Mouse (Mus musculus): Measurements from ENCODE around the gene Ror2.

Gene Ror2

GRCm38 (mm10) chr13:53233381-53233780 is 52.5 kb downstream of the Ror2 start:
- no peak for DNase-seq (ENCODE audit: low read depth)

GRCm38 (mm10) chr13:53232419-53232818 is 53.5 kb downstream of the Ror2 start:
- no peak for DNase-seq (ENCODE audit: low read depth)

- DNase-seq (ENCODE audit: low read depth), result no peak
These were observed 55.3 kb downstream of the Ror2 start for GRCm38 (mm10) chr13:53230446-53231161.

GRCm38 (mm10) chr13:53227019-53227418 is 58.9 kb downstream of the Ror2 start:
- DNase-seq (ENCODE audit: low read depth), result no peak

- no peak for DNase-seq (ENCODE audit: low read depth)
These were observed 59.5 kb downstream of the Ror2 start for GRCm38 (mm10) chr13:53226461-53226860.

- DNase-seq (ENCODE audit: low read depth), result no peak
These were observed 60.0 kb downstream of the Ror2 start for GRCm38 (mm10) chr13:53225925-53226324.

GRCm38 (mm10) chr13:53221176-53221575 is 64.7 kb downstream of the Ror2 start:
- no peak for DNase-seq (ENCODE audit: low read depth)

GRCm38 (mm10) chr13:53219889-53220288 is 66.0 kb downstream of the Ror2 start:
- no peak for DNase-seq (ENCODE audit: low read depth)

- no peak for DNase-seq (ENCODE audit: low read depth)
These were observed 66.5 kb downstream of the Ror2 start for GRCm38 (mm10) chr13:53219391-53219790.

GRCm38 (mm10) chr13:53217396-53217975 is 68.4 kb downstream of the Ror2 start:
- DNase-seq (ENCODE audit: low read depth), result no peak

GRCm38 (mm10) chr13:53211971-53212733 is 73.8 kb downstream of the Ror2 start:
- peak; percentile 14 for DNase-seq (ENCODE audit: low read depth)

GRCm38 (mm10) chr13:53208556-53208955 is 77.4 kb downstream of the Ror2 start:
- DNase-seq (ENCODE audit: low read depth), result no peak

GRCm38 (mm10) chr13:53205128-53205911 is 80.6 kb downstream of the Ror2 start:
- DNase-seq (ENCODE audit: low read depth), result no peak

GRCm38 (mm10) chr13:53202439-53202830 is 83.5 kb downstream of the Ror2 start:
- DNase-seq (ENCODE audit: low read depth), result no peak

- DNase-seq (ENCODE audit: low read depth), result no peak
These were observed 84.1 kb downstream of the Ror2 start for GRCm38 (mm10) chr13:53201628-53202438.

GRCm38 (mm10) chr13:53200121-53200520 is 85.8 kb downstream of the Ror2 start:
- no peak for DNase-seq (ENCODE audit: low read depth)

- no peak for DNase-seq (ENCODE audit: low read depth)
These were observed 86.7 kb downstream of the Ror2 start for GRCm38 (mm10) chr13:53199262-53199661.

GRCm38 (mm10) chr13:53196690-53197089 is 89.2 kb downstream of the Ror2 start:
- no peak for DNase-seq (ENCODE audit: low read depth)

GRCm38 (mm10) chr13:53195951-53196677 is 89.8 kb downstream of the Ror2 start:
- DNase-seq (ENCODE audit: low read depth), result no peak

- DNase-seq (ENCODE audit: low read depth), result no peak
These were observed 91.6 kb downstream of the Ror2 start for GRCm38 (mm10) chr13:53194306-53194705.

- DNase-seq (ENCODE audit: low read depth), result no peak
These were observed 92.2 kb downstream of the Ror2 start for GRCm38 (mm10) chr13:53193713-53194112.

Measured in c-Kit-positive CD71-negative TER-119-negative erythroid progenitor cells, embryonic 14.5 days (primary cell).